Mouse (Mus musculus) inflammation-experienced regulatory T-cells, adult 16 weeks (primary cell): ENCODE measurements around the gene Obscn. TPM values are rescaled to one million over a fixed set of nuclear protein-coding genes. Genes with fewer than 3 reads are reported as not detected.

Experiments
- polyA plus RNA-seq: library from polyadenylated mRNA; unstranded; fragments of 100-300 nt; shearing (Covaris generic); gene quantifications from one replicate; pipeline ENCODE4 v1.2.1, GENCODE M21; 2017

Gene Obscn
- polyA plus RNA-seq: not detected

GRCm38 (mm10) chr11:59135904-59136452, at the start of gene Obscn:
Gene Obscn (minus strand): TSS chr11:59136402.

DNA sequence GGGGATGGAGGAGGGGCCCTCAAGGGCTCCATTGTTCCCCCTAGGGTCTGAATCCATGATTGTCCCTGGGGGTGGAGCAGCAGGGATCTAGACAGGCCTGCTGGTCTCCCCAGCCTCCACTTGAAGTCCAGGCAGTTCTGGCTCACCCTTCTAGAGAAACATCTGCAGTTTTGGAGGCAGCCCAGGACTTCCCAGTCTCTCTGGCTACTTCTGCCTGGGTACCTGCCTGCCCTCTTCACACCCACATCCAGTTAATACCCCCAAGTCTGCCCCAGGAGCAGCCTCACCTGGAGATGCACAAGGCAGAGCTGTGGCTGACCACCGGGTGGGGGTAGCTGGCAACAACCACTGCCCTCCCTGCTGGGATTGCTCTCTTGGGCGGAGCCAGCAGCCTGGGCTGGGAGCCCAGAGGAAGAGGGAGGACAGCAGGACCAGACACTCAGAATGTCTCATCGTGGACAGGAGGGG, 46.7 kb upstream of the Obscn start, which contains the start of gene Gjc2:
Gjc2 (minus strand) TSS at position 350 of the 468 bp plus-strand sequence.

DNA sequence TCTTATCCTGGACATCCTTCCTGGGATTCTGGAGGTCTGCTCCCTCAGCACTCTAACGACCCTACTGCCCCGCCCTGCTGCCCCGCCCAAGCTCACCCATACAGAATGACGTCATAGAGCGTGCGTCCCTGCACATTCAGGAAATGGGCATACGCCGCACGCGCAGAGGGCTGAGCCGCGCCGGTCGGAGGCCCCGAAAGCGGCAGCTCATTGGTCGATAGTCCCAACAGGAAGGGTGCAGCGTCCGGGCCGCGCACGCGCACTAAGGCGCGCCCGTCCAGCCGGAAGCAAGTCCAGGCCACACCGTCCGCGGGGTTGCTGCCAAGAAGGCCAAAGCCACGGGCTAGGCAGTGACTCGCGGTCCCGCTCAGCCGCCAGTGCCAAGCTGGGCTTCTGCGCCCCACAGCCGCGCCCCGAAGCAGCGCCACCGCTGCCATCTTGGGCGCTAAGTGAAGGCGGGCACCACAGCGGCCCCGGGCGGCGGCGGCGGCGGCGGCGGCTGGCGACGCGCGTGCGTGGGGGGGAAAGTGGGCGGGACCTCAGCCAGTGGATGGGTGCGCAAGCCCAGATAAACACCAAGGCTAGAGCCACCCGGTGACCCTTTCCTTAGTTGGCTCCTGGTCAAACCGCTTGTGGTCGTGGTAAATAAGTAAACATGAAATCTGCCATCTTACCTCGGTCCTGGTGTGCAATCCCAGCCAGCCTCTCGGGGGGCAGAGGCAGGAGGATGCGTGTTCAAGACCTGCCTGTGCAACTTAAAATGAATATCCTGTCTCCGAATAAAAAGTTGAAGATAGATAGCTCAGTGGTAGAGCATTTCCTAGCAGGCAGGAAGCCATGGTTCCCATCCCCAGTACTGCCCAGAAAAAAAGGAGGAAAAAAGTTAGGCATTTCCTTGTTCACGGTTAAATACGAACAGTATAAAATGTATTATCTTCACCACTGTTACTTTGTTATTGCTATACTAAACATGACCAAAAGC, 27.3 kb upstream of the Obscn start, which contains the start of gene Iba57:
Iba57 (minus strand) TSS at position 485 of the 982 bp plus-strand sequence.

GRCm38 (mm10) chr11:58978027-58978705, 158.0 kb downstream of the Obscn start, which contains the start of gene Trim11:
Gene Trim11 (plus strand): TSS chr11:58978093.

GRCm38 (mm10) chr11:58954420-58955142, 181.6 kb downstream of the Obscn start, which contains the start of the genes Hist3h2a and Trim17:
Gene Hist3h2a (plus strand): TSS chr11:58954685.
Gene Trim17 (plus strand): TSS chr11:58954685.

DNA sequence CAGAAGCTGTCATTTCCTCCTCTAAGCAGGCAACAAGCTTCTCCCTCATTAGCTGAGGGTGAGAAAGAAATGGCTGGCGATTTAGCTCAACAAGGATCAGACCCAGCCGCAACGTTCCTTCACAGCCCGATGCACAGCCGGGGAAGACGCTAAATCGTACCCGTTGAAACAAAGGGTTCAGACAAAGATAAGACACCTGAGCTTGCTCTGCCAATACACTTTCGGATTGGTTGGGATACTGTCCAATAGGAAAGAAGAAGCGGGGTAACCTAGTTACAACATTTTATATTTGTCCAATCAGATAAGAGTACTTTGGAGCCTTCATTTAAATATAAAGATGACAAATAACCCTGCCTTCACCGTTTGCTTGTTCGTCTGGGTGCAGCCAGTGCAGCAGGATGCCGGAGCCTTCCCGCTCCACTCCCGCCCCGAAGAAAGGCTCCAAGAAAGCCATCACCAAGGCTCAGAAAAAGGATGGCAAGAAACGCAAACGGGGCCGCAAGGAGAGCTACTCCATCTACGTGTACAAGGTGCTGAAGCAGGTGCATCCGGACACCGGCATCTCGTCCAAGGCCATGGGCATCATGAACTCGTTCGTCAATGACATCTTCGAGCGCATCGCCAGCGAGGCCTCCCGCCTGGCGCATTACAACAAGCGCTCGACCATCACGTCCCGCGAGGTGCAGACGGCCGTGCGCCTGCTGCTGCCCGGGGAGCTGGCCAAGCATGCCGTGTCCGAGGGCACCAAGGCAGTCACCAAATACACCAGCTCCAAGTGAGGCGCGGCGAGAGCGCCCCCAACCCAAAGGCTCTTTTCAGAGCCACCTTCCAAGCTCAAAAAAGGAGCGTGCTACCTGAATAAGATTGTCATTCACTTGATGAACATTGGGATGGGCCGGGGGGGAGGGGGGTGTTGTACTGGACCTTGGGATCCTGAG, 187.4 kb downstream of the Obscn start, which contains the start of gene Hist3h2ba:
Hist3h2ba (plus strand) TSS at position 379 of the 938 bp plus-strand sequence.

Other genes starting within 250 kb of the Obscn start
- gene Zfp39, start 232.2 kb downstream of the Obscn start, polyA plus RNA-seq: 16.8 TPM
- not detected for gene Btnl10, start 218.5 kb downstream of the Obscn start, polyA plus RNA-seq
- 12.3 TPM for gene Rnf187, start 197.5 kb downstream of the Obscn start, polyA plus RNA-seq
- 17.8 TPM for gene Hist3h2ba, start 187.5 kb downstream of the Obscn start, polyA plus RNA-seq
- 23.3 TPM for gene Hist3h2a, start 181.7 kb downstream of the Obscn start, polyA plus RNA-seq
- 0.11 TPM for gene Trim17, start 181.7 kb downstream of the Obscn start, polyA plus RNA-seq
- gene Trim11, start 158.3 kb downstream of the Obscn start, polyA plus RNA-seq: 45.5 TPM
- 2.2 TPM for gene Iba57, start 27.3 kb upstream of the Obscn start, polyA plus RNA-seq
- not detected for gene Gjc2, start 46.8 kb upstream of the Obscn start, polyA plus RNA-seq
- 88.8 TPM for gene Guk1, start 55.8 kb upstream of the Obscn start, polyA plus RNA-seq
- 48.5 TPM for gene Mrpl55, start 66.1 kb upstream of the Obscn start, polyA plus RNA-seq
- 40.1 TPM for gene 2310033P09Rik, start 71.9 kb upstream of the Obscn start, polyA plus RNA-seq
- 545 TPM for gene Arf1, start 91.9 kb upstream of the Obscn start, polyA plus RNA-seq
- not detected for gene Wnt3a, start 154.3 kb upstream of the Obscn start, polyA plus RNA-seq
- not detected for gene Wnt9a, start 170.5 kb upstream of the Obscn start, polyA plus RNA-seq
- not detected for gene Prss38, start 239.3 kb upstream of the Obscn start, polyA plus RNA-seq